Mouse (Mus musculus) CH12.LX (cell line): ENCODE data around the gene Enkd1. TPM values are rescaled to one million over a fixed set of nuclear protein-coding genes. Genes with fewer than 3 reads are reported as not detected.

Source experiments
- DNase-seq: peaks from one replicate; pipeline ENCODE4 v3.0.0-alpha.2; 2013; ENCODE audit errors: extremely low read depth
- H3K27ac ChIP-seq: 2 replicates; pipeline ENCODE4 v1.5.1; 2012; ENCODE audit warnings: low read depth, mild to moderate bottlenecking, control low read depth, moderate library complexity; ENCODE audit not compliant: insufficient read depth
- H3K27me3 ChIP-seq: replicated peaks from 2 replicates; pipeline ENCODE3; 2012; ENCODE audit warnings: inconsistent platforms
- H3K36me3 ChIP-seq, 2 experiments: replicated peaks in 1 of 2; 2 replicates each; pipeline versions ENCODE3 to v1.6.1; 2012; ENCODE audit warnings: inconsistent platforms in 1 of 2, low read length in 1 of 2, mild to moderate bottlenecking in 1 of 2, mixed read lengths in 1 of 2, moderate library complexity in 1 of 2; ENCODE audit not compliant: control insufficient read depth in 1 of 2, insufficient read depth in 1 of 2
- H3K4me1 ChIP-seq, 2 experiments: 2 replicates each; pipeline ENCODE4 v1.6.1; 2012; ENCODE audit warnings: inconsistent platforms in 1 of 2, moderate library complexity in 1 of 2; ENCODE audit not compliant: insufficient read depth in 2 of 2, control insufficient read depth in 1 of 2
- H3K4me2 ChIP-seq: 2 replicates; pipeline ENCODE4 v1.6.1; 2012; ENCODE audit warnings: low read depth, mild to moderate bottlenecking, control low read depth; ENCODE audit not compliant: poor library complexity, insufficient read depth, severe bottlenecking
- H3K4me3 ChIP-seq, 3 experiments: fragments of 150-350 bp in 1 of 3; sonication (generic) in 1 of 3; replicated peaks in 1 of 3; 2 replicates each; pipeline versions ENCODE3 to v1.5.1; 2011 to 2012; ENCODE audit warnings: low read depth in 2 of 3, low read length in 2 of 3, mild to moderate bottlenecking in 2 of 3, moderate library complexity in 2 of 3, control low read depth in 1 of 3, improper control_type of control experiment in 1 of 3, inconsistent platforms in 1 of 3, mixed read lengths in 1 of 3; ENCODE audit not compliant: poor library complexity in 1 of 3
- H3K79me2 ChIP-seq: replicated peaks from 2 replicates; pipeline ENCODE4 v1.6.1; 2012; ENCODE audit warnings: mild to moderate bottlenecking, moderate library complexity; ENCODE audit not compliant: control insufficient read depth, poor library complexity, insufficient read depth, severe bottlenecking; ENCODE audit errors: extremely low read depth
- H3K9ac ChIP-seq: 2 replicates; pipeline ENCODE4 v1.6.1; 2012; ENCODE audit warnings: low read depth, mild to moderate bottlenecking, control low read depth, moderate library complexity; ENCODE audit not compliant: insufficient read depth
- H3K9me3 ChIP-seq: replicated peaks from 2 replicates; pipeline ENCODE3; 2012; ENCODE audit warnings: low read length, inconsistent platforms, mixed read lengths
- CHD1 ChIP-seq: IDR thresholded peaks from 2 replicates; pipeline ENCODE4 v1.6.1; 2012; ENCODE audit warnings: low read depth, low read length, improper control_type of control experiment, inconsistent platforms
- ELF1 ChIP-seq: IDR thresholded peaks from 2 replicates; pipeline ENCODE4 v1.6.1; 2014; ENCODE audit warnings: low read depth, mild to moderate bottlenecking, inconsistent platforms, low read length, improper control_type of control experiment
- EP300 ChIP-seq: IDR thresholded peaks from 2 replicates; pipeline ENCODE4 v1.6.1; 2011; ENCODE audit warnings: low read length, improper control_type of control experiment
- HCFC1 ChIP-seq: IDR thresholded peaks from 2 replicates; pipeline ENCODE4 v1.6.1; 2012; ENCODE audit warnings: low read depth, mild to moderate bottlenecking, inconsistent platforms, low read length, improper control_type of control experiment
- JUND ChIP-seq: conservative IDR thresholded peaks from 2 replicates; pipeline ENCODE4 v1.6.1; 2011; ENCODE audit warnings: low read depth, low read length, improper control_type of control experiment
- KAT2A ChIP-seq: IDR thresholded peaks from 2 replicates; pipeline ENCODE4 v1.6.1; 2012; ENCODE audit warnings: low read length, improper control_type of control experiment, inconsistent platforms; ENCODE audit not compliant: insufficient replicate concordance
- MAFK ChIP-seq: IDR thresholded peaks from 2 replicates; pipeline ENCODE4 v1.6.1; 2011; ENCODE audit warnings: low read length, improper control_type of control experiment; ENCODE audit not compliant: insufficient replicate concordance
- MAZ ChIP-seq: IDR thresholded peaks from 2 replicates; pipeline ENCODE4 v1.6.1; 2012; ENCODE audit warnings: low read depth, mild to moderate bottlenecking, inconsistent platforms, low read length, improper control_type of control experiment, moderate library complexity
- MEF2A ChIP-seq: IDR thresholded peaks from 2 replicates; pipeline ENCODE4 v1.6.1; 2014; ENCODE audit warnings: low read depth, mild to moderate bottlenecking, inconsistent platforms, low read length, improper control_type of control experiment, borderline replicate concordance
- MXI1 ChIP-seq: IDR thresholded peaks from 2 replicates; pipeline ENCODE4 v1.6.1; 2011; ENCODE audit warnings: mild to moderate bottlenecking, low read depth, low read length, improper control_type of control experiment
- PAX5 ChIP-seq: IDR thresholded peaks from 2 replicates; pipeline ENCODE4 v1.6.1; 2012; ENCODE audit warnings: low read length, inconsistent platforms, mixed read lengths
- POLR2A ChIP-seq: IDR thresholded peaks from 2 replicates; pipeline ENCODE4 v1.6.1; 2011; ENCODE audit warnings: low read depth, mild to moderate bottlenecking, improper control_type of control experiment, low read length
- RCOR1 ChIP-seq: conservative IDR thresholded peaks from 2 replicates; pipeline ENCODE4 v1.6.1; 2012; ENCODE audit warnings: low read depth, mild to moderate bottlenecking, inconsistent platforms, low read length, improper control_type of control experiment
- SIN3A ChIP-seq: IDR thresholded peaks from 2 replicates; pipeline ENCODE4 v1.6.1; 2012; ENCODE audit warnings: low read length, improper control_type of control experiment, inconsistent platforms
- UBTF ChIP-seq: IDR thresholded peaks from 2 replicates; pipeline ENCODE4 v1.6.1; 2012; ENCODE audit warnings: low read depth, mild to moderate bottlenecking, inconsistent platforms, low read length, improper control_type of control experiment, moderate library complexity
- USF1 ChIP-seq: IDR thresholded peaks from 2 replicates; pipeline ENCODE4 v1.6.1; 2014; ENCODE audit warnings: low read depth, mild to moderate bottlenecking, inconsistent platforms, low read length, improper control_type of control experiment
- USF2 ChIP-seq: conservative IDR thresholded peaks from 2 replicates; pipeline ENCODE4 v1.6.1; 2011; ENCODE audit warnings: low read depth, low read length, improper control_type of control experiment
- ZKSCAN1 ChIP-seq: IDR thresholded peaks from 2 replicates; pipeline ENCODE4 v1.6.1; 2012; ENCODE audit warnings: low read depth, inconsistent platforms, low read length, improper control_type of control experiment, borderline replicate concordance
- ZMIZ1 ChIP-seq: IDR thresholded peaks from 2 replicates; pipeline ENCODE4 v1.6.1; 2012; ENCODE audit warnings: low read depth, mild to moderate bottlenecking, inconsistent platforms, low read length, improper control_type of control experiment
- ZNF384 ChIP-seq: IDR thresholded peaks from 2 replicates; pipeline ENCODE4 v1.6.1; 2012; ENCODE audit warnings: low read depth, low read length, improper control_type of control experiment, inconsistent platforms
- dilution Hi-C: fragments of 300-500 bp; cut with MboI; formaldehyde crosslinking; loops from 2 replicates; pipeline ENCODE4 v1.14.3; 2020; ENCODE audit warnings: low sequenced_read_pairs; ENCODE audit not compliant: extremely low pct_unique_long_range_greater_than_20kb, extremely low pct_ligation_motif_present
- in situ Hi-C: fragments of 300-500 bp; cut with MboI; formaldehyde crosslinking; loops from 3 replicates; pipeline ENCODE4 v1.14.3; 2019; ENCODE audit warnings: low sequenced_read_pairs, low pct_ligation_motif_present, low pct_unique_long_range_greater_than_20kb, mixed read lengths
- polyA plus RNA-seq: library from polyadenylated mRNA; unstranded; fragments of >175 nt; gene quantifications from 2 replicates; pipeline ENCODE4 v1.2.1, GENCODE M21; 2012; ENCODE audit warnings: low read depth; ENCODE audit not compliant: insufficient read length
- total RNA-seq, 2 experiments: library from RNA; depleted of rRNA; stranded (reverse); fragments of 300-350 nt in 1 of 2; fragments of >200 nt in 1 of 2; gene quantifications; 2 replicates each; pipeline ENCODE4 v1.2.3; 2012 to 2014

The Enkd1 gene
- total and polyA plus RNA-seq, 3 experiments, result 15.6 to 35.9 (median 27.4) TPM

DNA sequence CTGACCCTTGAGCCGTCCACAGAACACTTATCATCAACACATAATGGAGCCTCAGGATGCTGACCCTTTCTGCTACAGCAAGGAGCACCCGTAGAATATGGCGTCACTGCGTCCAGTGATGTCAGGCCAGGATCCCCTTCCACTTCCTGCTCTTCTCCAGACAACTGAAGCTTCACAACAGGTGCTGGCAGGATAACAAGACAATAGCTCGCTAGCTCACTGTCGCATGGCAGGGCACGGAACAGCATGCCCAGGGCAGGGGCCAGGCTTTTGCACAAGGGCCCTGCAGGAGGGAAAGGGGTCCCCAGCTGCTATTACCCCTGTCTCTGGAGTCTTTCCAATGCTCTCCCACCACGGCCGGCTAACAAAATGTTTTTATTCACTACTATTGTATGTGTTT is 14.9 kb upstream of the Enkd1 start:
- no peak overlapping the region for H3K9ac ChIP-seq
- DNase-seq, result no peak
- H3K4me3 ChIP-seq, result no peak overlapping the region
- peaks cover 3 to 26% of the 10 kb centered on the region in 2 experiments for H3K36me3 ChIP-seq
- no peaks in the 10 kb centered on the region for H3K4me1 ChIP-seq
- no peak overlapping the region for H3K27ac ChIP-seq
- no peak overlapping the region for H3K4me2 ChIP-seq
- in situ Hi-C loops (loop anchor here (25.0 kb wide), 1 partner anchor 314 kb away; no protein-coding TSS in a partner anchor), dilution Hi-C loops (no loop called here)
- no peaks in the 10 kb centered on the region for H3K79me2 ChIP-seq
- no peaks in the 10 kb centered on the region for H3K9me3 ChIP-seq
- no peaks in the 10 kb centered on the region for H3K27me3 ChIP-seq
- TF ChIP-seq KAT2A (no peak), UBTF (no peak), ELF1 (no peak)

DNA sequence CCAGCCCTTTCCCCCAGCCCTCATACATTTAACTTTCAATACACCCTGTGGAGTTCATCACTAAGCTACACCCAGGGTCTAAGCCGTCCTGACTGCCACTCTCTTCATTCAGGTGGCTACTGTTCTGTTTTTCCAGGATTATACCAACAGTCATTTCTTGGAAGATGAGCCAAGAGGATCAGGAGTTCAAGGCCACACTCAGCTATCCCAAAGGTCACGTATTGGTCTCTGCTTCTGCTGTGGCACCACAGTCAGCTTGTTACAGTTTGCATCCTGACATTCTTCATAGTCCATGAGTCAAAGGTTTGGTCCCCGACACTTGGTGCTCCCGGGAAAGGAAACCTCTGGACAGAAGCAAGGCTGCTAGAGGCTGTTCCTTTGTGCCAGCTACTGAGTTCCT is 11.6 kb upstream of the Enkd1 start:
- Histone ChIP-seq H3K4me2 (no peak overlapping the region), H3K4me3 (no peak overlapping the region), H3K4me1 (no peaks in the 10 kb centered on the region), H3K36me3 (peaks cover 0 to 21% of the 10 kb centered on the region in 2 experiments), H3K79me2 (no peaks in the 10 kb centered on the region), H3K27ac (no peak overlapping the region), H3K9me3 (no peaks in the 10 kb centered on the region), H3K27me3 (no peaks in the 10 kb centered on the region), H3K9ac (no peak overlapping the region)
- in situ Hi-C loops, result loop anchor here (25.0 kb wide), 1 partner anchor 318 kb away; no protein-coding TSS in a partner anchor
- dilution Hi-C loops, result no loop called here
- no peak for DNase-seq
- no peak for TF ChIP-seq USF1
- TF ChIP-seq CHD1, result no peak
- no peak for TF ChIP-seq SIN3A
- no peak for TF ChIP-seq ZNF384
- TF ChIP-seq RCOR1, result no peak
- TF ChIP-seq MXI1, result no peak
- TF ChIP-seq HCFC1, result no peak
- no peak for TF ChIP-seq MAZ
- no peak for TF ChIP-seq EP300
- no peak for TF ChIP-seq JUND
- TF ChIP-seq ZMIZ1, result no peak
- TF ChIP-seq ZKSCAN1, result no peak
- TF ChIP-seq POLR2A, result no peak
- no peak for TF ChIP-seq KAT2A
- no peak for TF ChIP-seq MEF2A
- no peak for TF ChIP-seq USF2
- TF ChIP-seq MAFK, result no peak
- TF ChIP-seq PAX5, result no peak
